Mouse (Mus musculus): Measurements from ENCODE around the gene Prr15l.
A peak's percentile ranks its signal among the peaks of the same experiment; 100 is the strongest.

Gene Prr15l

DNA sequence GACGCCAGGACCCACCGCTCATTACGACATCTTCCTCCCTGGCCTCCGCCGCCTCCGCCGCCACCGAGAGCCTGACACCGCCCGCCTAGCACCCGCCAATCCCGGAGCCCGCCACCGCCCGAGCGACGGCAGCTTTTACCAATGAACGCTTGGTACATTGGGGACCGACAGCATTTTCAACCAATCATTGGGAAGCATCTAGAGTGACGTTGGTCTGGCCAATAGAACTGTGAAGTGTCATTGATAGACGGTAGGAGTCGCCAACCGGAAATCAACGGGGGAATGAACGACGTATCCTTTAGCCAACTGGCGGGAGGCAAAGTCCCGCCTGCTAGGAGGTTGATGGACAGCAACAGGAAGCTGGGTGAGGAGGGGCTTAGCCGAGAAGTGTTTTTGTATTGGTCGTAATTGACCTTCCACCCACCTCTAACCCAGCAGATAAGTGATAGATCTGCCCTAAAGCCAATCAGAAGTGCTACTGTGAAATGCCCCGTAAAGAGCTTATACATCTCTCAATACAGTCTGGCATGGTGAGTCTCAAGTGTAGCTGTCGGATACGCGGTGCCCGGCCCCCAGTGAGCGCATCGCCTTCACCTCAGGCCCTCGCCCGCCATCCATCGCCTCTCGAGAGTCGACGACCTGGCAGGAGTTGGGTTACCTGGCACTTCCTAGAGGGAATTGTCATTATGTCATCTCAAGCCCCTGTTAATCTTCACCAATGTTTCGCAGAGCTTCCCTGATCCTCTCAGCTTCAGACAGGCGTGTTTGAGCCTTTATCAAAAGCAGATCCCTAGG is 49.9 kb downstream of the Prr15l start:
- peak; percentile 100 for DNase-seq (ENCODE audit: low spot score)

DNA sequence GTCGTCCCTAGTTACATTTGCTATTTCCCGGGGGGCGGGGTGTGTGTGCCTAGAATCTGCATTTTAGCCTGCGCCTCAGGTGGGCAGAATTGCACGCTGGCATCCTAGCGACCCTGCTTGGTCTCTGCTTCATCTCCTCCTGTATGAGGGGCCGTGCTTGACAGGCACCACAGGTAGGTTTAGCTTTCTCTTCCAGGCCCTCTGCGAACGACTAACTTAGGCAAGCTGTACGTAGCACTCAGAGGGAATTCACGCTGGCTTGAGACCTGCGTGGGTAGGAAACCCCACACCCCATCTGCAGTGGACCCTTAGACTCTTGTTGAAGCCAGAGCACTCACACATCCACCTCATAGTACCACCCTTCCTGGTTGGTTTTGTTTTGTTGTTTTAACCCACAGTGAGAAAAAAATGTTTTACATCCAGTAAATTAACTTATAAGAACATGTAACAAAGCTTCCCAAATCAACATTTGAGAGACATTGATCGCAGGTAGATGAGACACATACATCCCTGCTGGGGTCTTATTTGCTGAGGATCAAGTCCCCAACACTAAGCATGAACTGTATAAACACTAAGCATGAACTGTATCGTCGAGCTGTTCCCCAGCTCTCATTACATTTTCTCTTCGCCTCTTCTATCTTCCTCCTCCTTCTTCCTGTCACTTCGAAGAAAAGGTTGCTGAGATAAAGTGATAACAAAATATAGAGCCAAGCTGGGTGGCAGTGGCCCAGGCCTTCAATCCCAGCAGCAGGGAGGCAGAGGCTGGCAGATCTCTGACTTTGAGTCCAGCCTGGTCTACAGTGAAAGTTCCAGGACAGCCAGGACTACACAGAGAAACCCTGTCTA is 50.7 kb downstream of the Prr15l start:
- no peak for DNase-seq (ENCODE audit: low spot score)

DNA sequence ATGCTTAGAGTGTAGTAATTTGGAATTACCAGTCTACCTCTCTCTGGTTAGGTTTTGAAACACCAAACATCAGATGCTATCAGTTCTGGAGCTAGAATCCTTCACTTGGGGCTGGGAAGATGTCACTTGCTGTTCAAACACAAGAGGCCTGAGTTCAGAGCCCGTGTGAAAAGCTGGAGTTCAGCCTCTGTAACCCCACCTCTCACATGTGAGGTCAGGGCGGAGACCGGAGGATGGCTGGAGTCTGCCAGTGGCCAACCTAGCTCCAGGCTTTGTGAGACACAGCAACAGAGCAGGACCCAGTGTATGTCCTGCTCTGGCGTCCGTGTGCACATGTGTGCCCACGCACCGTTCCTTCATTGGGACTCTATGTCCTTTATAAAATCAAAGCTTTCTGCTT is 51.4 kb downstream of the Prr15l start:
- DNase-seq (ENCODE audit: low spot score), result no peak

DNA sequence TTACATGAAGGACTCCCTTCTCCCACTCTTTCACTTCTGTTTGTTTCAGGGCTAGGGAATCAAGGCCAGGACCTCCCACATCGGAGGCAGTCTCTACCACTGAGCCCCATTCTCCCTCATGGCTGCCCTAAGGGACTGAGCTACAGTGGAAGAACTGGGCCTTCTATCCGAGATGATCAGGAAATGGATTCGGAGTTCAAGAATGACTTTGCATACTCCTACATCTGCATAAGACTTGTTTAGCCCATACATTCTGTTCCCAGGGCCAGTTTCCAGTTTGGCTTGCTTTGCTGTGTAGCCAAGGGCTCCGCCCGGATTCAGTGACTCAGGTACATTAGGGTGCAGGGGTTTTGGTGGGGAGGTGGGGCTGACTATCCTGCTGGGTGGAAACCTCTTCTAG is 52.1 kb downstream of the Prr15l start:
- DNase-seq (ENCODE audit: low spot score), result no peak

DNA sequence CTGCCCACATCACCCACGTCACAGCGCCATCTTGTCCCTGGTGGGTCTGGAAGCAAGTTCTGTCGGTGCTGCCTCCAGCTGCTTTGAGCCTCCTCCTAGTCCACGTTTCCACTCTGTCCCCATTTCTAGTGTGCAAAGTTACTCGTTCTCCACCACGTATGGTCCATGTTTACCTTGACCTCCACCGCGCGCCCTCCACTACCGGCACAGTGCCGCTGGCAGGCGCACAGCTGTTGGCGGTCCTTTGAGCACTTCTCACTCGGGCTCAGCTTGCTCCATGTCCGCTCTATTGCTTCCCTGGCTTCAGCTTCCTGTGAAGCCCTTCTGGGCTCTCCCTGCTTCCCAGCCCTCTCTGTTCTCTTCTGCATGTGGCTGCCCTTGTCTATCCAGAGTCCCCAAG is 53.6 kb downstream of the Prr15l start:
- DNase-seq (ENCODE audit: low spot score), result no peak

DNA sequence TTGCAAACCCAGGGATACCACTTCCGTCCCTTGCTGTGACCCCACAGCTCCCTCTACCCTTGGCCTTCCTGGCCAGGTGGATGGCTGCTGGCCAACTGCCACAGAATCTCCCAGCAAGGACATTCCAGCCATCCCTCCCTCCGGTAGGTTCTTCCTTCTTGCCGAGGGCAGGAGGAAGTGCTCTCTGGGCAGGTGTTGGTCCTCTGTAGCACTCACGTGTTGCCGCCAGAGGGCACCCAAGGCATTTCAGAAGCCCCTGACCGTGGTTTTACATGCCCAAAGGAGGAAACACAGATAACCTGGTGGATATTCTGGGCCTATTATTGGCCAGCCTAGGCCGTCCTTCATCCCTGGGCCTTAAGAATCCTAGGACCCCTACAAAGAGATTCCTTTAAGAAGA is 54.5 kb downstream of the Prr15l start:
- DNase-seq (ENCODE audit: low spot score), result peak; percentile 86

DNA sequence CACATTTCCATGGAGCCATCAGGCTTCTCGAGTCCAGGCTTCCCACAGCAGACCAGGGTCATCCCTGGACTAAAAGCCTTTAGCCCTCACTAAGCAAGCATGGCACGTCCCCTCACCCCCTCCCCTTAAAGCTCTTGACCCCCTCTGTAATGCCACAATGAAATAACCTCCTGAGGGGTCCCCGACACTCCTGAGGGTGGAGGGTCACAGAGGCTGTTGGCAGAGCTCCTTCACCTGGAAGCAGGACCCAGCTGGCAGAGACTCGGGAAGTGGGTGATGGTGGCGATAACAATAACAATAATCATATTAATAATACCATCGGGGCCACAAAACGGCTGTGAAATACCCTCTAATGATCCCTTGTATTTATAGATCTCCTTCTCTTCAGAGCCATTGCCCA is 55.0 kb downstream of the Prr15l start, which contains the start of gene Sp2:
TSS of gene Sp2 (minus strand) at position 101 of the 400 bp plus-strand sequence.
- no peak for DNase-seq (ENCODE audit: low spot score)

DNA sequence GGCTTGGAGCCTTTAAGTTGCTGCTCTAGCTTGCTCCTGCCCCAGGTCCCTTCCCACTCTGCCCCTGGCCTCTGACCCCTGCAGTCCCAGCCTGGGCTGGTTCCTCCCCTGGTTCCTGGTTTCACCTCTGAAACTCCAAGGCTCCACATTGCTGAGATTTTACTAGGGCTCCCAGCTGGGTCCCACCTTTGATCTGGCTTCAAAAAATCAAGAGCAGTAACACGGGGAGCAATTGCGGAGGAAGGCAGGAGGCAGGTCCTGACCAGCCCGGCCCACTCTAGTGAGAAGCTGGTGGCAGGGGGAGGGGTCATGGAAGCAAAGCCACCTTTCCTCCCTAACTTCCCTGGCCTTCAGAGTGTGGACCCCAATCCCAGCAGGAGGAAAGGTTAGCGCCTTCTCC is 57.0 kb downstream of the Prr15l start:
- DNase-seq (ENCODE audit: low spot score), result no peak

DNA sequence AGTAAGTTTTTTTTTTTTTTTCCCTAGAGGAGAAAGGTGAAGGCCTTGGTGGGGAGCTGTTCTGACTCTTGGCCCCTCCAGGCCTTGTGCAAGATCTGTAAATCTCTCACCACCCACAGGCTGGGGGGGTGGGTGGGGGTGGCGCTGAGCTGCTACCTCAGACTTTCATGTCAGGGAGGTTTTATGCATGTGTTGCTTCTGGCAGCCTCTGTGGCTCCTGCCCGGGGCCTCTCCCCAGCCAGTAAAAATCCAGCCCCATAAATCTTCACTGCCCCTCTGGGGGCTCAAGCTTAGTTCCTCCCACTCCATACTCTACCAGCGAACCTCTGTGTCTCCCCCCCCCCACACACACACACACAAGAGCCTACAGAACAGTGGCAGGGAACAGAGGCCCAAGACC is 58.6 kb downstream of the Prr15l start:
- DNase-seq (ENCODE audit: low spot score), result no peak
